Mouse (Mus musculus) fat pad, adult 2 months (tissue): ENCODE data around the gene Nrgn.

Source experiments
- DNase-seq: peaks from one replicate; pipeline ENCODE4 v3.0.0-alpha.2; 2011; ENCODE audit warnings: low read depth, low spot score; ENCODE audit errors: extremely low read depth

The Nrgn gene

GRCm38 (mm10) chr9:37530031-37530887 lies 22.4 kb downstream of the Nrgn start:
- DNase-seq: no peak

- DNase-seq: no peak
Measured at GRCm38 (mm10) chr9:37528225-37528970, 24.3 kb downstream of the Nrgn start.

- DNase-seq: no peak
Measured at GRCm38 (mm10) chr9:37527396-37528224, 25.1 kb downstream of the Nrgn start, which contains the start of gene Esam. Gene Esam, plus strand, starts transcription at chr9:37528078.

GRCm38 (mm10) chr9:37526443-37527395 lies 26.0 kb downstream of the Nrgn start:
- no peak for DNase-seq

- no peak for DNase-seq
Measured at GRCm38 (mm10) chr9:37525461-37525860, 27.2 kb downstream of the Nrgn start.

- no peak for DNase-seq
Measured at GRCm38 (mm10) chr9:37519995-37520394, 32.7 kb downstream of the Nrgn start.

- no peak for DNase-seq
Measured at GRCm38 (mm10) chr9:37518991-37519390, 33.7 kb downstream of the Nrgn start.

GRCm38 (mm10) chr9:37517467-37517866 lies 35.2 kb downstream of the Nrgn start:
- no peak for DNase-seq

- no peak for DNase-seq
Measured at GRCm38 (mm10) chr9:37514456-37514855, 38.2 kb downstream of the Nrgn start.

- no peak for DNase-seq
Measured at GRCm38 (mm10) chr9:37512097-37512496, 40.6 kb downstream of the Nrgn start.

GRCm38 (mm10) chr9:37506023-37506422 lies 46.7 kb downstream of the Nrgn start:
- no peak for DNase-seq

GRCm38 (mm10) chr9:37504348-37504747 lies 48.4 kb downstream of the Nrgn start:
- no peak for DNase-seq

GRCm38 (mm10) chr9:37501170-37501569 lies 51.5 kb downstream of the Nrgn start:
- DNase-seq: no peak

- no peak for DNase-seq
Measured at GRCm38 (mm10) chr9:37500201-37500600, 52.5 kb downstream of the Nrgn start.

- no peak for DNase-seq
Measured at GRCm38 (mm10) chr9:37496325-37496724, 56.4 kb downstream of the Nrgn start.

GRCm38 (mm10) chr9:37495761-37496160 lies 56.9 kb downstream of the Nrgn start:
- DNase-seq: no peak
